Mouse (Mus musculus) heart, embryonic 14.5 days (tissue): ENCODE measurements around the gene Zfp385b. TPM values are rescaled to one million over a fixed set of nuclear protein-coding genes. Genes with fewer than 3 reads are reported as not detected.

Source experiments
- ATAC-seq: fragments of 200-750 bp; cut with Nextera tagmentation; 2 replicates; pipeline ENCODE4 v1.8.0; 2017; ENCODE audit warnings: low read depth, moderate TSS enrichment; ENCODE audit not compliant: insufficient number of reproducible peaks, insufficient read depth, low FRiP score
- H3K27ac ChIP-seq, 2 experiments: fragments of 200-500 bp in 1 of 2; fragments of 300-500 bp in 1 of 2; sonication (generic) in 1 of 2; replicated peaks in 1 of 2; 2 replicates each; pipeline ENCODE4 v1.5.1; 2012 to 2014; ENCODE audit warnings: low read depth in 2 of 2, low read length in 2 of 2, control low read depth in 1 of 2, mild to moderate bottlenecking in 1 of 2, mixed read lengths in 1 of 2; ENCODE audit not compliant: control insufficient read depth in 1 of 2, insufficient read depth in 1 of 2
- H3K27me3 ChIP-seq: fragments of 300-500 bp; sonication (generic); 2 replicates; pipeline ENCODE4 v1.6.1; 2014; ENCODE audit warnings: mild to moderate bottlenecking, low read length, control low read depth; ENCODE audit not compliant: control insufficient read depth, insufficient read depth
- H3K36me3 ChIP-seq: fragments of 300-500 bp; sonication (generic); 2 replicates; pipeline ENCODE4 v1.6.1; 2014; ENCODE audit warnings: mild to moderate bottlenecking, control low read depth, low read length, mixed read lengths; ENCODE audit not compliant: control insufficient read depth, insufficient read depth
- H3K4me1 ChIP-seq, 2 experiments: fragments of 200-500 bp in 1 of 2; fragments of 300-500 bp in 1 of 2; sonication (generic) in 1 of 2; 2 replicates each; pipeline ENCODE4 v1.6.1; 2012 to 2014; ENCODE audit warnings: low read length in 2 of 2, control low read depth in 1 of 2, mixed read lengths in 1 of 2; ENCODE audit not compliant: control insufficient read depth in 2 of 2, insufficient read depth in 2 of 2
- H3K4me2 ChIP-seq: fragments of 300-500 bp; sonication (generic); 2 replicates; pipeline ENCODE4 v1.6.1; 2014; ENCODE audit warnings: mild to moderate bottlenecking, low read length
- H3K4me3 ChIP-seq, 2 experiments: fragments of 200-500 bp in 1 of 2; fragments of 300-500 bp in 1 of 2; sonication (generic) in 1 of 2; 2 replicates each; pipeline ENCODE4 v1.5.1; 2012 to 2014; ENCODE audit warnings: low read length in 2 of 2, mild to moderate bottlenecking in 2 of 2, control low read depth in 1 of 2, low read depth in 1 of 2, moderate library complexity in 1 of 2; ENCODE audit not compliant: control insufficient read depth in 1 of 2, insufficient read depth in 1 of 2
- H3K9ac ChIP-seq: fragments of 300-500 bp; sonication (generic); 2 replicates; pipeline ENCODE4 v1.6.1; 2014; ENCODE audit warnings: mild to moderate bottlenecking, low read length
- H3K9me3 ChIP-seq: fragments of 300-500 bp; sonication (generic); 2 replicates; pipeline ENCODE4 v1.6.1; 2016; ENCODE audit warnings: low read length, control low read depth; ENCODE audit not compliant: control insufficient read depth
- WGBS: fragments of 180-500 bp; shearing (Covaris S2); extraction: QIAGEN DNeasy Blood & Tissue Kit; methylation state at CpG from one replicate; pipeline ENCODE4 v1.1.7; 2014; 5-methylcytosine and 5-hydroxymethylcytosine counted together
- polyA plus RNA-seq: library from polyadenylated mRNA; unstranded; fragments of >200 nt; fragmentation: Nextera tagmentation; extraction: Ambion mirVana; gene quantifications from 2 replicates; pipeline ENCODE4 v1.2.1, GENCODE M21; 2014

Gene Zfp385b
- polyA plus RNA-seq, 1 experiment from 2014 or later = 3.0 TPM

GRCm38 (mm10) chr2:77408972-77409371 is 410.5 kb downstream of the Zfp385b start:
- H3K9ac ChIP-seq = no peak overlapping the region
- H3K4me3 ChIP-seq = no peak overlapping the region
- H3K27me3 ChIP-seq = no peaks in the 10 kb centered on the region
- no peaks in the 10 kb centered on the region for H3K9me3 ChIP-seq
- H3K4me1 ChIP-seq = no peaks in the 10 kb centered on the region; a peak in 1 of 4 replicates
- H3K27ac ChIP-seq = no peak overlapping the region
- H3K36me3 ChIP-seq = no peaks in the 10 kb centered on the region
- no peak for ATAC-seq
- WGBS = 59% methylated on average over 7 of the region's 7 CpGs
- no peak overlapping the region for H3K4me2 ChIP-seq

DNA sequence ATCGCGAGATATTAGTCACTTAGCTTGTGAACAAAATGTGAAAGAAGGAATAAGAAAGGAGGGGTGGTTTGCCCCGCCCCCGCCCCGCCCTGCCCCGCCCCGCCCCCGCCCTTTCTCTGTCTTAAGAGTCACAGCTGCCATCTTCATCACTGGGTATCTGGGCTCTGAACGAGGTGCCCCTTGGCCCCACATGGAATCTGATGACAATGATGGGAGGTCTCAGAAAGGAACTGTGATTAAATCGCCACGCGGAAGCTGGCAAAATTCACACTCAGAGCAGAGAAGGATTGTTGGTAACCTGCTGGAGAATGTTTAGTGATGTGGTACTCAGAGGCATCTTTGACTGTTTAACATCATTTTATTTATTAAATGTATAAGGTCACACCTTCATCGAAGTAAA is 417.1 kb downstream of the Zfp385b start:
- 23% methylated on average over 13 of the region's 13 CpGs for WGBS
- H3K27ac ChIP-seq = no peak overlapping the region
- H3K9ac ChIP-seq = peak overlapping the region; percentile 47
- peak overlapping the region; percentile 64 for H3K4me2 ChIP-seq
- no peak for ATAC-seq
- no peaks in the 10 kb centered on the region for H3K9me3 ChIP-seq
- H3K4me1 ChIP-seq = peaks cover 5 to 8% of the 10 kb centered on the region in 2 experiments; a peak in 3 of 4 replicates
- H3K36me3 ChIP-seq = no peaks in the 10 kb centered on the region
- peak overlapping the region; percentile 29 to 32; a peak in 3 of 4 replicates for H3K4me3 ChIP-seq
- no peaks in the 10 kb centered on the region for H3K27me3 ChIP-seq

DNA sequence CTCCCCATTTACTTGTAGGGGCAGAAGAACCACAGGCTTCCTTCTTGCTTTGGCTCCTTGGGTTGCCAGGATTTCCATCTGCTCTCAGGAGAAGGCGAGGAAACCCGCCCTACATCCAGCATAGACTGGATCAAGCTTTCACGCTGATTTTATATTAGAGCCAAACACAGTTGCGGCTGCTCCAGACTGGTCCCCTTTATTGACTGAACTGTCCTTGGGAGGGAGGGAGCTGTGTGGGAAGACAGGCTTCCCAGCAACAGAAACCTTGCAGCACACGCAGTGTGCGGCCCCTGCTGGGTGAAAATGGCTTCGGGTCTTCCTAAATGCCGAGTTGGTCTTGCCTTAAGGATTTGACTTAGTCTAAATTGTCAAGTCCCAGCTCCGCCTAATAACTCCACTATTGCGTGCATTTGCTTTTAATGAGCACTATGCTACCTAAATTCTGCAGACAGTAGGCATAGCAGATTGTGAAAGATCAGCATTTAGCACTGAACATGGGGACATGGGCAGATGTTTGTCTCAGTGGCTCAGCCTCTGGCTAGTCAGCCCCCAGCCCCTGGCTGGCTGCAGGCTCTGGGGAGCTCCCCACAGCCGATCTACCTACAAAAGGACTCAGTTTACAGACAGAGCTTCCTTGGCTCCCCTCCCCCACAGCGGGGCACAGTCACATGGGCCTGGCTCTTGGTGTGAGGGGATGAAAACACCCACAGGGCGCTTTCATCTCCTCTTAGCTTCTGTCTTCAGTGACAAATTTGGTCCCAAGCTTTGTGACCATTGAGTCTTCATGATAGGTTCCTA is 417.8 kb downstream of the Zfp385b start:
- no peaks in the 10 kb centered on the region for H3K27me3 ChIP-seq
- no peaks in the 10 kb centered on the region for H3K9me3 ChIP-seq
- peak overlapping the region; percentile 47 for H3K9ac ChIP-seq
- 6% methylated on average over 13 of the region's 13 CpGs for WGBS
- no peaks in the 10 kb centered on the region for H3K36me3 ChIP-seq
- peak overlapping the region; percentile 64 for H3K4me2 ChIP-seq
- no peak for ATAC-seq
- peaks cover 5 to 8% of the 10 kb centered on the region in 2 experiments; a peak in 3 of 4 replicates for H3K4me1 ChIP-seq
- peak overlapping the region; percentile 29 to 32 for H3K4me3 ChIP-seq
- H3K27ac ChIP-seq = no peak overlapping the region

DNA sequence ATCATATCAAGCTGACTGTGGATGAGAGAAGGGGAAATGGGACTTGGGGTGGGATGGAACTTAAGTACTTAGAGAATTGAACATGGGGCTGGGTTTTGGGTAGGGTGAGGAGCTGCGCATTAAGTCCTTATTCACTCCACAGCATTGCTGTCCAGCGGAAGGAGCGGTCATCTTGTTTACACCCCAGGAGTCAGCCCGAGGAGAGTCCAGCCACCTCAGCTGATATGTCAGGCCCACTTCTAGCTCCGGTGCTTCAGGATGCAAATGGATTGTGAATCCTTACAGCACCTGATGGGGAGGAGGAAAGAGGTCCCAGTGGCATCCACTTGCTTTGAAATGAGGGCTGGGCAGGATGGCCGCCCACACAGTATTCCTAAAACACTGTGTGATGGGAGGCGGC is 425.6 kb downstream of the Zfp385b start:
- no peaks in the 10 kb centered on the region for H3K36me3 ChIP-seq
- no peak overlapping the region for H3K27ac ChIP-seq
- H3K9ac ChIP-seq = no peak overlapping the region
- peaks cover 6 to 12% of the 10 kb centered on the region in 2 experiments for H3K4me1 ChIP-seq
- H3K4me2 ChIP-seq = no peak overlapping the region
- no peak for ATAC-seq
- no peak overlapping the region for H3K4me3 ChIP-seq
- no peaks in the 10 kb centered on the region for H3K9me3 ChIP-seq
- WGBS = 91% methylated on average over 7 of the region's 7 CpGs
- H3K27me3 ChIP-seq = no peaks in the 10 kb centered on the region

DNA sequence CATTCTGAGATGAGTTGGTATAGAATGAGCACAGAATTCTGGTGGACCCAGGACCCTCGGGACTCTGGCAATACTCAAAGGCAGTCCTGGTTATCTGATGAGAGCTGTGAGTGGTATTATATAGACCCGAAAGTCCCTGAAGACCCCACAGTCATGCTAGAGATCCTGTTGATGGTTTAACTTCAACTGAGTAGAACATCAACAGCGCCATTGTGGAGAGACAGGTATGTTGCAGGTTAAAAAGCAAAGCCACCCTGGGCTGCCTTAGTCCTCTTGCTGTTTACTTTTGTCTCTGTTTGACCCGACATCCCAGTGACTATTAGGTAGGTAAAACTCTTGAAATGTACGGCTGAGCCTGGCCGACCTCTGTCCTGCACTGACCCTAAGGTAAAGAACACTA is 431.3 kb downstream of the Zfp385b start:
- H3K4me3 ChIP-seq = no peak overlapping the region
- no peaks in the 10 kb centered on the region for H3K27me3 ChIP-seq
- H3K36me3 ChIP-seq = no peaks in the 10 kb centered on the region
- H3K4me2 ChIP-seq = no peak overlapping the region
- H3K27ac ChIP-seq = no peak overlapping the region
- no peaks in the 10 kb centered on the region for H3K9me3 ChIP-seq
- 82% methylated on average over 6 of the region's 6 CpGs for WGBS
- no peak overlapping the region for H3K9ac ChIP-seq
- ATAC-seq = no peak
- peaks cover 4 to 8% of the 10 kb centered on the region in 2 experiments for H3K4me1 ChIP-seq

DNA sequence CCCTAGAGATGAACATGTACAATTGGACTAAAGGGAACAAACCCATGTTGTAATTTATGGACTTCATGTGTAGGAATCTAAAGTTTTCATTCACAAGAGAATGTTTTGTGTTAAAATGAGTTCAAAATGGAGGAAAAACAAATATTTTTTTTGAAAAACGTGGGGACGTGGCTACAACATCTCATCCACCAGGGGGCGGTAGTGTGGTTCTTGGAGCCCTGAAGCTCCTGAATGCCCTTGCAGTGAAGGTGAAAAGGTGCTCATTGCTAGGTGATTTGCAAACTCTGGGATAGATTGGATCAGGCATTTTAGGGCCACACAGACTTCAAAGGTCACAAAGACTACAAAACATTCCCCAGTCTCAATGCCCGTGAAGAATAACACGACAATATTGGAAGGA is 432.9 kb downstream of the Zfp385b start:
- Histone ChIP-seq H3K4me2 (no peak overlapping the region), H3K9ac (no peak overlapping the region), H3K27me3 (no peaks in the 10 kb centered on the region), H3K4me1 (no peaks in the 10 kb centered on the region), H3K4me3 (no peak overlapping the region), H3K36me3 (no peaks in the 10 kb centered on the region), H3K27ac (no peak overlapping the region), H3K9me3 (no peaks in the 10 kb centered on the region)
- 24% methylated on average over 5 of the region's 5 CpGs for WGBS
- no peak for ATAC-seq

DNA sequence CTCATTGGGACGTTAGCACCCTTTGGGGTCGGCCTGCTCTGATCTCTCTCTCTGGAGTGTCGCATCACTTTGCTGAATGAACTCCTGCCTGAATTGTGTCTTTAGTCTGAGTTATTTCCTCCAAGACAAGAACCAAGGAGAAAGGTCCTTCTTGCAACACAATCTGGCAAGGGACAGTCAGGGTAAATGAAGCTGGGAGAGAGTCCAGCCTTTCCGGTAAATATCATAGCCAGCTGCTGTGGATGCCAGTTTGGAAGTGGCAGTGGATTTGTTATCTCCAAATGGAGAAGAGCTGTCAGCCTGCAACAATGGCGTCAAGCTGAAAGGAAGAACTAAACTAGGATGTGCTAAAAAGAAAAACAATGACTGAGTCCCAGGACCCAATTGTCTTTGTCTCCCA is 436.7 kb downstream of the Zfp385b start:
- no peak for ATAC-seq
- no peak overlapping the region for H3K9ac ChIP-seq
- H3K36me3 ChIP-seq = no peaks in the 10 kb centered on the region
- H3K9me3 ChIP-seq = no peaks in the 10 kb centered on the region
- WGBS = 56% methylated on average over 5 of the region's 5 CpGs
- H3K4me2 ChIP-seq = no peak overlapping the region
- H3K27me3 ChIP-seq = no peaks in the 10 kb centered on the region
- H3K27ac ChIP-seq = no peak overlapping the region
- H3K4me3 ChIP-seq = no peak overlapping the region
- no peaks in the 10 kb centered on the region for H3K4me1 ChIP-seq

DNA sequence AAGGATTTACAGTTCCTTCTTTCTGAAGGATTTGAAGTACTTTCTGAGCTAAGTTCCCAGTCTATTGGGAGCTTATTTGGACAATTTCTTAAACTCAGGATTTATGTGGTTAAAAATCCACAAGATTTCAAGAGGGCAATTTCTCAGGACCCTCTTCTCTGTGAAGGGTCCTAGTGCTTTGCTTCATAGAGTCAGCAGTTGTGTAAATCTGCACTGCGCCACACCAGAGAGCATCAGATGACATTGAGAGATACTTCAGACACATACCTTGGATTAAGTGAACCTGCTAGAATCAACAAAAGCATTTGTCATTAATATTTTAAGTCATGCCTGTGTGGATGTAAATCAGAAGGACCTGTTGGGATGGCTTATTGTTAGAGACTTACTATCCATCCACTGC is 439.5 kb downstream of the Zfp385b start:
- 94% methylated on average over 1 of the region's 1 CpGs for WGBS

More for the DNA sequence above, 439.5 kb downstream of the Zfp385b start:
- Histone ChIP-seq H3K9ac (no peak overlapping the region), H3K27ac (no peak overlapping the region), H3K9me3 (no peaks in the 10 kb centered on the region), H3K4me3 (no peak overlapping the region), H3K36me3 (no peaks in the 10 kb centered on the region), H3K27me3 (no peaks in the 10 kb centered on the region), H3K4me1 (no peaks in the 10 kb centered on the region), H3K4me2 (no peak overlapping the region)
- no peak for ATAC-seq
